Mouse (Mus musculus): ENCODE data around the gene Lbr.

The Lbr gene

DNA sequence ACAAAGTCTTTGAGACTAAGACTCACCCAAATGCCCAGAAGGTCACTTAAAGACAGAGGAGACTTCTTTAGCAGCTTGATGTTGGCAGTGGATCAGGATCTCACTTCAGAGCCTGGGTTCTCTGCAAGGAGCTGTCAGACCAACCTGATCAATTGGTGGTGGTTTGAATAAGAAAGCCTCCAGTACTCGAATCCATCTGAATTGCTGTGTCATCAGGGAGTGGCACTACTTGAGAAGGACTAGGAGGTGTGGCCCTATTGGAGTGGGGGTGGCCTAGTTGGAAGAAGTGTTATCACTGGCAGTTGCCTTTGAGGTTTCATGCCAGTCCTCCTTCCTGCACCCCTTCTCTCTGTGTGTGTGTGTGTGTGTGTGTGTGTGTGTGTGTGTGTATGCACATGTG lies 66.3 kb downstream of the Lbr start:
- Histone ChIP-seq H3K4me3 (replicated peaks; ENCODE audit: low read length) (no peak overlapping the region), H3K4me1 (replicated peaks; ENCODE audit: low read depth, low read length) (no peaks in the 10 kb centered on the region), H3K27me3 (ENCODE audit: insufficient read depth, low read length) (no peaks in the 10 kb centered on the region), H3K9me3 (ENCODE audit: low read length) (peaks cover 32% of the 10 kb centered on the region), H3K36me3 (ENCODE audit: insufficient read depth, low read length) (no peaks in the 10 kb centered on the region)
- no peak for TF ChIP-seq POU5F1 (IDR thresholded peaks at IDR 0.05; ENCODE audit: borderline replicate concordance, low read length)
- no peak for TF ChIP-seq NANOG (IDR thresholded peaks at IDR 0.05; ENCODE audit: borderline replicate concordance, low read length)
- no peak for TF ChIP-seq CTCF (conservative IDR thresholded peaks at IDR 0.05; ENCODE audit: low read length)

DNA sequence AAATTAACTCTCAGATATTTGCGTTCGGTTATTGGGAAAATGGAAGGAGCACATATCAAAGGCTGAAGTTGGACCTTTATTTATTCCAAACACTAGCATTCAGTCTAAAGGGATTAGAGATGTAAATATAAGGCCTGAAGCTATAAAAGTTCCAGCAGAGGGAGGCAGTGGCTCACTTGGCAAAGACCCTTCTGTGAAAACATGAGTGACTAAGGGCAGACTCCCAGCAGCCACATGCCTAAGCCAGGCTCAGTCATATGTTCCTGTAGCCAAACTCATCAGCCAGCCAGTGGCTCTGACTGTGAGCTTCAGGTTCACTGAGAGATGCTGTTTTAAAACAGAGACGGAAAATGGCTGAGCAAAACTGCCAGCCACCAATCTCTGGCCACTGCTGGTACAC lies 71.0 kb downstream of the Lbr start:
- peaks cover 16% of the 10 kb centered on the region for H3K9me3 ChIP-seq (ENCODE audit: low read length)
- no peaks in the 10 kb centered on the region for H3K4me1 ChIP-seq (replicated peaks; ENCODE audit: low read depth, low read length)
- H3K4me3 ChIP-seq (replicated peaks; ENCODE audit: low read length), result no peak overlapping the region
- no peaks in the 10 kb centered on the region for H3K36me3 ChIP-seq (ENCODE audit: insufficient read depth, low read length)
- TF ChIP-seq NANOG (IDR thresholded peaks at IDR 0.05; ENCODE audit: borderline replicate concordance, low read length) (no peak), CTCF (conservative IDR thresholded peaks at IDR 0.05; ENCODE audit: low read length) (no peak), POU5F1 (IDR thresholded peaks at IDR 0.05; ENCODE audit: borderline replicate concordance, low read length) (no peak)
- peaks cover 9% of the 10 kb centered on the region for H3K27me3 ChIP-seq (ENCODE audit: insufficient read depth, low read length)

DNA sequence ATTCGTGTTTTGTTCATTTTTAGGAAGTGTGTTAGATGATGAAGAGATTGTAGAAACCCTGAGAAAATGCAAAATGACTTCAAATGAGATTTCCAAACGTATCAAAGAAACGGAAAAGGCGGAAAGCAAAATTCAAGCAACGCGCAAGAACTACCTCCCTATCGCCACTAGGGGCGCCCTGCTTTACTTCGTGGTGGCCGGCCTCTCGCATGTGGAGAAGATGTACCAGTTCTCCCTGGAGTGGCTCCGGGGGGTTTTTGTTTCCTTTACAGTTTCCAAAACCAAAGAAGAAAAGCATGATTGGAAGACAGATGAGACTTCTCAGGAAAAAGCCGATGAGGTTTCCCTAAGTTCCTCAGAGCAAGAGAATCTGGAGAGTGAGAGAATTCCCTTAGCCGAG lies 73.5 kb downstream of the Lbr start:
- H3K4me1 ChIP-seq (replicated peaks; ENCODE audit: low read depth, low read length), result no peaks in the 10 kb centered on the region
- no peaks in the 10 kb centered on the region for H3K36me3 ChIP-seq (ENCODE audit: insufficient read depth, low read length)
- peaks cover 9% of the 10 kb centered on the region for H3K27me3 ChIP-seq (ENCODE audit: insufficient read depth, low read length)
- peaks cover 6% of the 10 kb centered on the region; the same call in 1 of the 2 replicates for H3K9me3 ChIP-seq (ENCODE audit: low read length)
- TF ChIP-seq CTCF (conservative IDR thresholded peaks at IDR 0.05; ENCODE audit: low read length) (peak; percentile 91), NANOG (IDR thresholded peaks at IDR 0.05; ENCODE audit: borderline replicate concordance, low read length) (no peak), POU5F1 (IDR thresholded peaks at IDR 0.05; ENCODE audit: borderline replicate concordance, low read length) (no peak)
- no peak overlapping the region for H3K4me3 ChIP-seq (replicated peaks; ENCODE audit: low read length)

Measured in E14TG2a.4 (cell line).